Mouse (Mus musculus) hindbrain, embryonic 13.5 days (tissue): ENCODE measurements around the gene Meis1. TPM values are rescaled to one million over a fixed set of nuclear protein-coding genes. Genes with fewer than 3 reads are reported as not detected.

ENCODE experiments used
- ATAC-seq: fragments of 200-750 bp; cut with Nextera tagmentation; 2 replicates; pipeline ENCODE4 v1.8.0; 2017; ENCODE audit warnings: moderate TSS enrichment; ENCODE audit not compliant: low FRiP score
- H3K27ac ChIP-seq: fragments of 300-500 bp; sonication (generic); 2 replicates; pipeline ENCODE4 v1.5.1; 2015; ENCODE audit warnings: inconsistent platforms, mild to moderate bottlenecking, moderate library complexity
- H3K27me3 ChIP-seq: fragments of 300-500 bp; sonication (generic); 2 replicates; pipeline ENCODE4 v1.6.1; 2015; ENCODE audit warnings: mild to moderate bottlenecking, inconsistent platforms
- H3K36me3 ChIP-seq: fragments of 300-500 bp; sonication (generic); 2 replicates; pipeline ENCODE4 v1.6.1; 2015; ENCODE audit warnings: mild to moderate bottlenecking, inconsistent platforms
- H3K4me1 ChIP-seq: fragments of 300-500 bp; sonication (generic); replicated peaks from 2 replicates; pipeline ENCODE4 v1.6.1; 2015; ENCODE audit warnings: inconsistent platforms
- H3K4me2 ChIP-seq: fragments of 300-500 bp; sonication (generic); 2 replicates; pipeline ENCODE4 v1.6.1; 2015; ENCODE audit warnings: inconsistent platforms, mild to moderate bottlenecking, moderate library complexity
- H3K4me3 ChIP-seq: fragments of 300-500 bp; sonication (generic); 2 replicates; pipeline ENCODE4 v1.5.1; 2015; ENCODE audit warnings: mild to moderate bottlenecking, inconsistent platforms
- H3K9ac ChIP-seq: fragments of 300-500 bp; sonication (generic); 2 replicates; pipeline ENCODE4 v1.6.1; 2015; ENCODE audit warnings: mild to moderate bottlenecking, inconsistent platforms
- H3K9me3 ChIP-seq: fragments of 300-500 bp; sonication (generic); 2 replicates; pipeline ENCODE4 v1.6.1; 2016; ENCODE audit warnings: inconsistent platforms
- WGBS: fragments of 180-500 bp; shearing (Covaris S2); methylation state at CpG from one replicate; pipeline ENCODE4 v1.1.7; 2015; 5-methylcytosine and 5-hydroxymethylcytosine counted together
- polyA plus RNA-seq: library from polyadenylated mRNA; unstranded; fragments of >200 nt; fragmentation: Nextera tagmentation; extraction: Ambion mirVana; gene quantifications from 2 replicates; pipeline ENCODE4 v1.2.1, GENCODE M21; 2015

Meis1 gene
- polyA plus RNA-seq, 1 experiment from 2014 or later = 212 TPM

GRCm38 (mm10) chr11:19005007-19005912, 13.5 kb downstream of the Meis1 start:
- ATAC-seq = no peak
- H3K27me3 ChIP-seq = no peaks in the 10 kb centered on the region
- H3K36me3 ChIP-seq = peaks cover 29% of the 10 kb centered on the region
- H3K4me2 ChIP-seq = peak overlapping the region; percentile 89; the same call in 1 of the 2 replicates
- WGBS = 80% methylated on average over 9 of the region's 9 CpGs
- no peak overlapping the region for H3K4me3 ChIP-seq
- no peak overlapping the region; the same call in 1 of the 2 replicates for H3K27ac ChIP-seq
- H3K4me1 ChIP-seq = peaks cover 46% of the 10 kb centered on the region
- no peak overlapping the region for H3K9ac ChIP-seq
- H3K9me3 ChIP-seq = no peaks in the 10 kb centered on the region

- no peak for ATAC-seq
- Histone ChIP-seq H3K27me3 (no peaks in the 10 kb centered on the region), H3K36me3 (peaks cover 40% of the 10 kb centered on the region)
These were observed 15.7 kb downstream of the Meis1 start for GRCm38 (mm10) chr11:19003066-19003465.

GRCm38 (mm10) chr11:18996767-18997166, 22.0 kb downstream of the Meis1 start:
- H3K27ac ChIP-seq = no peak overlapping the region

More at GRCm38 (mm10) chr11:19003066-19003465, 15.7 kb downstream of the Meis1 start:
- Histone ChIP-seq H3K4me1 (peaks cover 30% of the 10 kb centered on the region), H3K9me3 (no peaks in the 10 kb centered on the region), H3K4me3 (no peak overlapping the region), H3K4me2 (no peak overlapping the region), H3K27ac (0 out of 2 replicates have a peak overlapping the region, but pooled peaks have one; percentile 18), H3K9ac (no peak overlapping the region)
- WGBS = 62% methylated on average over 5 of the region's 5 CpGs

GRCm38 (mm10) chr11:18996289-18996688, 22.5 kb downstream of the Meis1 start:
- Histone ChIP-seq H3K9me3 (no peaks in the 10 kb centered on the region), H3K27ac (no peak overlapping the region), H3K4me1 (peaks cover 31% of the 10 kb centered on the region), H3K4me3 (no peak overlapping the region), H3K27me3 (no peaks in the 10 kb centered on the region), H3K4me2 (no peak overlapping the region), H3K9ac (no peak overlapping the region), H3K36me3 (peaks cover 79% of the 10 kb centered on the region)
- no peak for ATAC-seq
- WGBS = 98% methylated on average over 2 of the region's 2 CpGs

More at GRCm38 (mm10) chr11:18996767-18997166, 22.0 kb downstream of the Meis1 start:
- no peaks in the 10 kb centered on the region for H3K9me3 ChIP-seq
- no peaks in the 10 kb centered on the region for H3K27me3 ChIP-seq
- 93% methylated on average over 4 of the region's 4 CpGs for WGBS
- peaks cover 81% of the 10 kb centered on the region for H3K36me3 ChIP-seq
- no peak overlapping the region for H3K4me3 ChIP-seq
- no peak overlapping the region for H3K4me2 ChIP-seq
- no peak; the same call in 1 of the 2 replicates for ATAC-seq
- H3K9ac ChIP-seq = no peak overlapping the region
- peaks cover 28% of the 10 kb centered on the region for H3K4me1 ChIP-seq

GRCm38 (mm10) chr11:18992796-18993195, 26.0 kb downstream of the Meis1 start:
- Histone ChIP-seq H3K27ac (peak overlapping the region; percentile 19; the same call in 1 of the 2 replicates), H3K36me3 (peaks cover 61% of the 10 kb centered on the region), H3K27me3 (no peaks in the 10 kb centered on the region), H3K9me3 (no peaks in the 10 kb centered on the region), H3K4me1 (peaks cover 66% of the 10 kb centered on the region), H3K4me2 (no peak overlapping the region), H3K4me3 (no peak overlapping the region), H3K9ac (no peak overlapping the region)
- no peak for ATAC-seq
- WGBS = 60% methylated on average over 6 of the region's 6 CpGs

GRCm38 (mm10) chr11:18990244-18990677, 28.5 kb downstream of the Meis1 start:
- no peak overlapping the region for H3K4me3 ChIP-seq
- H3K27ac ChIP-seq = peak overlapping the region; percentile 75
- peaks cover 70% of the 10 kb centered on the region for H3K4me1 ChIP-seq
- peak; percentile 52 for ATAC-seq
- H3K9me3 ChIP-seq = no peaks in the 10 kb centered on the region
- H3K27me3 ChIP-seq = no peaks in the 10 kb centered on the region
- peak overlapping the region; percentile 13; the same call in 1 of the 2 replicates for H3K4me2 ChIP-seq
- peaks cover 65% of the 10 kb centered on the region for H3K36me3 ChIP-seq
- whole genome bisulfite sequencing = 18% methylated on average over 6 of the region's 6 CpGs
- peak overlapping the region; percentile 21 for H3K9ac ChIP-seq

- 11% methylated on average over 6 of the region's 6 CpGs for WGBS
- Histone ChIP-seq H3K4me3 (no peak overlapping the region), H3K27ac (peak overlapping the region; percentile 75), H3K9ac (peak overlapping the region; percentile 21), H3K9me3 (no peaks in the 10 kb centered on the region), H3K27me3 (no peaks in the 10 kb centered on the region), H3K36me3 (peaks cover 60% of the 10 kb centered on the region), H3K4me1 (peaks cover 67% of the 10 kb centered on the region), H3K4me2 (peak overlapping the region; percentile 13; the same call in 1 of the 2 replicates)
- ATAC-seq = peak; percentile 43
These were observed 29.0 kb downstream of the Meis1 start for GRCm38 (mm10) chr11:18989669-18990243.

- Histone ChIP-seq H3K27ac (peak overlapping the region; percentile 75; the same call in 1 of the 2 replicates), H3K36me3 (peaks cover 60% of the 10 kb centered on the region)
These were observed 30.0 kb downstream of the Meis1 start for GRCm38 (mm10) chr11:18988637-18989263.

GRCm38 (mm10) chr11:18983813-18984212, 35.0 kb downstream of the Meis1 start:
- 64% methylated on average over 2 of the region's 2 CpGs for WGBS
- no peak overlapping the region for H3K4me3 ChIP-seq
- no peak for ATAC-seq
- H3K27me3 ChIP-seq = no peaks in the 10 kb centered on the region
- H3K27ac ChIP-seq = no peak overlapping the region
- H3K4me1 ChIP-seq = peaks cover 63% of the 10 kb centered on the region
- H3K36me3 ChIP-seq = peaks cover 42% of the 10 kb centered on the region
- H3K9ac ChIP-seq = no peak overlapping the region
- no peaks in the 10 kb centered on the region for H3K9me3 ChIP-seq
- no peak overlapping the region for H3K4me2 ChIP-seq

More at GRCm38 (mm10) chr11:18988637-18989263, 30.0 kb downstream of the Meis1 start:
- H3K27me3 ChIP-seq = no peaks in the 10 kb centered on the region
- 43% methylated on average over 4 of the region's 4 CpGs for WGBS
- no peak for ATAC-seq
- H3K9me3 ChIP-seq = no peaks in the 10 kb centered on the region
- no peak overlapping the region for H3K4me3 ChIP-seq
- H3K9ac ChIP-seq = no peak overlapping the region
- no peak overlapping the region for H3K4me2 ChIP-seq
- H3K4me1 ChIP-seq = peaks cover 70% of the 10 kb centered on the region

- H3K4me1 ChIP-seq = peaks cover 62% of the 10 kb centered on the region
- 38% methylated on average over 7 of the region's 7 CpGs for WGBS
These were observed 35.5 kb downstream of the Meis1 start for GRCm38 (mm10) chr11:18983294-18983693.

GRCm38 (mm10) chr11:18982331-18982730, 36.5 kb downstream of the Meis1 start:
- H3K4me2 ChIP-seq = no peak overlapping the region
- peaks cover 54% of the 10 kb centered on the region for H3K4me1 ChIP-seq
- peak; percentile 32; the same call in 1 of the 2 replicates for ATAC-seq
- no peaks in the 10 kb centered on the region for H3K9me3 ChIP-seq
- H3K36me3 ChIP-seq = peaks cover 32% of the 10 kb centered on the region
- no peak overlapping the region for H3K9ac ChIP-seq
- H3K27me3 ChIP-seq = no peaks in the 10 kb centered on the region
- peak overlapping the region; percentile 40; the same call in 1 of the 2 replicates for H3K27ac ChIP-seq
- no peak overlapping the region for H3K4me3 ChIP-seq
- WGBS = 10% methylated on average over 3 of the region's 3 CpGs

More at GRCm38 (mm10) chr11:18983294-18983693, 35.5 kb downstream of the Meis1 start:
- 0 out of 2 replicates have a peak overlapping the region, but pooled peaks have one; percentile 40 for H3K27ac ChIP-seq
- H3K9ac ChIP-seq = no peak overlapping the region
- H3K4me2 ChIP-seq = no peak overlapping the region
- no peak overlapping the region for H3K4me3 ChIP-seq
- ATAC-seq = no peak
- H3K9me3 ChIP-seq = no peaks in the 10 kb centered on the region
- peaks cover 42% of the 10 kb centered on the region for H3K36me3 ChIP-seq
- H3K27me3 ChIP-seq = no peaks in the 10 kb centered on the region

GRCm38 (mm10) chr11:18981367-18981766, 37.4 kb downstream of the Meis1 start:
- 21% methylated on average over 4 of the region's 4 CpGs for WGBS

More at GRCm38 (mm10) chr11:18981367-18981766, 37.4 kb downstream of the Meis1 start:
- no peak for ATAC-seq
- Histone ChIP-seq H3K27ac (no peak overlapping the region), H3K9me3 (no peaks in the 10 kb centered on the region), H3K9ac (no peak overlapping the region), H3K4me2 (no peak overlapping the region), H3K4me3 (no peak overlapping the region), H3K4me1 (peaks cover 51% of the 10 kb centered on the region), H3K36me3 (peaks cover 22% of the 10 kb centered on the region), H3K27me3 (no peaks in the 10 kb centered on the region)
